Mouse (Mus musculus) kidney, embryonic 16.5 days (tissue): ENCODE results near the gene Mov10. TPM values are rescaled to one million over a fixed set of nuclear protein-coding genes. Genes with fewer than 3 reads are reported as not detected.
"Not testable (repeated sequence)": the region's sequence is repeated elsewhere in the genome, so short reads cannot be mapped to it uniquely, and the experiment has no call there.

Experiments used
- ATAC-seq: fragments of 200-750 bp; cut with Nextera tagmentation; 2 replicates; pipeline ENCODE4 v1.8.0; 2017; ENCODE audit warnings: moderate TSS enrichment; ENCODE audit not compliant: low FRiP score, low TSS enrichment
- H3K27ac ChIP-seq: fragments of 300-500 bp; sonication (generic); 2 replicates; pipeline ENCODE4 v1.5.1; 2014; ENCODE audit warnings: low read length
- H3K27me3 ChIP-seq: fragments of 300-500 bp; sonication (generic); 2 replicates; pipeline ENCODE4 v1.6.1; 2014; ENCODE audit warnings: low read length, control low read depth, mixed read lengths; ENCODE audit not compliant: insufficient read depth
- H3K36me3 ChIP-seq: fragments of 300-500 bp; sonication (generic); 2 replicates; pipeline ENCODE4 v1.6.1; 2014; ENCODE audit warnings: low read length, control low read depth, mixed read lengths; ENCODE audit not compliant: insufficient read depth
- H3K4me1 ChIP-seq: fragments of 300-500 bp; sonication (generic); 2 replicates; pipeline ENCODE4 v1.6.1; 2014; ENCODE audit warnings: low read length, control low read depth, mixed read lengths; ENCODE audit not compliant: insufficient read depth
- H3K4me2 ChIP-seq: fragments of 300-500 bp; sonication (generic); replicated peaks from 2 replicates; pipeline ENCODE4 v1.6.1; 2014; ENCODE audit warnings: low read depth, low read length
- H3K4me3 ChIP-seq: fragments of 300-500 bp; sonication (generic); 2 replicates; pipeline ENCODE4 v1.5.1; 2014; ENCODE audit warnings: mild to moderate bottlenecking, low read length
- H3K9ac ChIP-seq: fragments of 300-500 bp; sonication (generic); replicated peaks from 2 replicates; pipeline ENCODE4 v1.6.1; 2014; ENCODE audit warnings: low read length
- H3K9me3 ChIP-seq: fragments of 300-500 bp; sonication (generic); 2 replicates; pipeline ENCODE4 v1.6.1; 2016; ENCODE audit warnings: low read length, control low read depth
- WGBS: fragments of 180-500 bp; shearing (Covaris S2); extraction: QIAGEN DNeasy Blood & Tissue Kit; methylation state at CpG from one replicate; pipeline ENCODE4 v1.1.7; 2014; 5-methylcytosine and 5-hydroxymethylcytosine counted together
- polyA plus RNA-seq: library from polyadenylated mRNA; unstranded; fragments of >200 nt; fragmentation: Nextera tagmentation; extraction: Ambion mirVana; gene quantifications from 2 replicates; pipeline ENCODE4 v1.2.1, GENCODE M21; 2015

The Mov10 gene
- 60.4 and 61.5 TPM in 2 replicates for polyA plus RNA-seq

DNA sequence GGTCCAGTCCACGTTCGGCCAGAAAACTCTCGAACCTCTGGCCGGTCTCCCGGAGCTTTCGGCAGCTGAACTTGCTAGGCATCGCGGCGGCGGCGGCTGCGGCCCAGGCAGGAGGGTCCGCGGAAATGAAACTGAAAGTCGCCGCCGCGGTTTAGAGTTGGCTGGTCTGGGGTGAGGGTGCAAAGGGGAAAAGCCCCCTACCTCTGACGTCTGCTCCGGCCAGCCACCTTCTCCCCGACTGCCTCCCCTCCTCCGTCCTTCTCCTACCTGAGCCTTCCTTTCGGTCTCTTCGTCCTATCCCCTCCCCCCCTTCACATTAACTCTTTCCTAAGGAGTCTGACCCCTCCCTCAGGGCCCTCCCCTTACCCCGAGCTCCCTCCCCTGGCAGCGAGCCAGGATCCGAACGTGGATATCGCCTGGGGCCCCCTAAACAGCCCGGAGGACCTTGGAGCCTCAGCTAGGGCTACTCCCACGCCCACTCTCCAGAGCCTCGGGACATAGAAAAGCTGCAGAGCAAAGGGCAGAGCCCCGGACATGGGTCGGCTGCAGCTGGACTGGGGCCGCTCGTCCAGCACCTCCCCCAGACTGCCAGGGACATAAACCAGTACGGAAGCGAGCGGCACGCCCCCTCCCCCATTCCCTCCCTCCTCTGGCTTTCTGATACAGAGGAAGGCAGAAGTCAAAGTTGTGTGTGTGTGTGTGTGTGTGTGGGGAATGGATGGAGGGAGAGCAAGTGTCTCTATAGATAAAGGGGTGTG is at the start of gene Mov10:
Gene Mov10, minus strand, starts transcription at position 573 of the 758 bp plus-strand sequence.
- H3K27ac ChIP-seq: peak within 1 kb of the TSS; percentile 98
- peak within 1 kb of the TSS; percentile 87 for H3K4me3 ChIP-seq
- WGBS: under 1% methylated on average over 40 of the region's 40 CpGs
- ATAC-seq: peak; percentile 94
- H3K4me1 ChIP-seq: peaks cover 25% of the 10 kb centered on the region
- H3K27me3 ChIP-seq: no peaks in the 10 kb centered on the region
- 0 out of 2 replicates have a peak, but pooled peaks cover 11% of the 10 kb centered on the region for H3K36me3 ChIP-seq
- peak within 1 kb of the TSS; percentile 96 for H3K9ac ChIP-seq
- peak within 1 kb of the TSS; percentile 64 for H3K4me2 ChIP-seq
- H3K9me3 ChIP-seq: no peaks in the 10 kb centered on the region

DNA sequence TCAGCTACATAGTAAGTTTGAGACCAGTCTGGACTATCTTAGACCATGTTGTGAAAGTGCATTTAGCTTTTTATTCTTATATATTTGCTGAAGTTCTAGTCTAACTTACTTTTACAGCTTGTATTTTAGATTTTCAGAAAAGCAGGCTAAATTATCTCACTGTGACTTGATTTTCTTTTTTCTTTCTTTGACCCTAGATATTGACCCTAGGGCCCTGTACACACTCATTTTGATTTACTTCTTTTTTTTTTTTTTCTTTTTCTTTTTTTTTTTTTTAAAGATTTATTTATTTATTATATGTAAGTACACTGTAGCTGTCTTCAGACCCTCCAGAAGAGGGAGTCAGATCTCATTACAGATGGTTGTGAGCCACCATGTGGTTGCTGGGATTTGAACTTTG is 48.3 kb upstream of the Mov10 start:
- peak overlapping the region; percentile 60; the same call in 1 of the 2 replicates for H3K4me2 ChIP-seq
- not testable (repeated sequence) for ATAC-seq

GRCm38 (mm10) chr3:104865341-104865788 is 47.0 kb upstream of the Mov10 start:
- H3K4me1 ChIP-seq: peaks cover 30% of the 10 kb centered on the region
- peak overlapping the region; percentile 98 for H3K9ac ChIP-seq
- peak overlapping the region; percentile 99 for H3K27ac ChIP-seq
- peak overlapping the region; percentile 60 for H3K4me2 ChIP-seq
- peak; percentile 21; the same call in 1 of the 2 replicates for ATAC-seq
- H3K36me3 ChIP-seq: peaks cover 2% of the 10 kb centered on the region; the same call in 1 of the 2 replicates
- peak overlapping the region; percentile 99 for H3K4me3 ChIP-seq
- H3K27me3 ChIP-seq: no peaks in the 10 kb centered on the region
- under 1% methylated on average over 12 of the region's 12 CpGs for WGBS
- H3K9me3 ChIP-seq: no peaks in the 10 kb centered on the region

More for the DNA sequence above, 48.3 kb upstream of the Mov10 start:
- not testable (repeated sequence) for H3K27ac ChIP-seq, H3K27me3 ChIP-seq, H3K9ac ChIP-seq, H3K4me3 ChIP-seq, H3K9me3 ChIP-seq
- Histone ChIP-seq H3K36me3 (peaks cover 11% of the 10 kb centered on the region), H3K4me1 (peaks cover 25% of the 10 kb centered on the region)

DNA sequence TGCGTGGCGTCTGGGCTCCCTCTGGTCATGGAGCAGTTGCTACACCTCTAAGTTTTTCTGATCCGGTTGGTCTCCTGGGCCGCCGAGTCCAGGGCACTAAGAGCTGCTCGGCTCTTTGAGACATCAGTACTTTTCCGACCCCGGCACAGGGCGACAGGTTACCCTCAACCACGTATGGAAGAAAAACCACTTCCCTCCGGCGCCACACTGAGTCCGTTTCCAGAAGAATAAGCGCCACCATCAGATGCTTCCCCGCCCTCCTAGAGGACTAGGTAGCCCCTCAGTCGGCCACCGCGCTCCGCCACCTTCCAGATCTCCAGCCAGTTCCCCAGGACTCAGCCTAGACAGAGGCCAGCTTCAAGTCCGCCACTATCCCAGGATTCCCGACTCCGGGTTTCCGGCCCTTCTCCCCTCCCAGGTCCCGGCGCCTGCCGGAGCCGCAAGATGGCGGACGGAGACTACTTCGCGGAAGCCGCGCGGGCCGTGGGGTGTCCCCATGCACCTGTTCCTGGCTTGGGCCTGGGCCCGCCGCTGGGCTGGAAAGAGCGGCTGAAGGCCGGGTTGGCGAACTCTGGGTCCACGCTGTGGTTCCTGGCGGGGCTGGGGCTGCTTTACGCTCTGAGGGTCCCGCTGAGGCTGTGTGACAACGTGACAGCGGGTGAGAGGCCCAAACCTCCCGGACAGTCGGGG is 46.4 kb upstream of the Mov10 start:
- Histone ChIP-seq H3K4me2 (peak overlapping the region; percentile 60), H3K36me3 (no peaks in the 10 kb centered on the region), H3K4me3 (peak overlapping the region; percentile 99), H3K27me3 (no peaks in the 10 kb centered on the region), H3K9ac (peak overlapping the region; percentile 98), H3K27ac (peak overlapping the region; percentile 99), H3K9me3 (no peaks in the 10 kb centered on the region), H3K4me1 (peaks cover 30% of the 10 kb centered on the region)
- under 1% methylated on average over 48 of the region's 48 CpGs for WGBS
- peak; percentile 93 for ATAC-seq

DNA sequence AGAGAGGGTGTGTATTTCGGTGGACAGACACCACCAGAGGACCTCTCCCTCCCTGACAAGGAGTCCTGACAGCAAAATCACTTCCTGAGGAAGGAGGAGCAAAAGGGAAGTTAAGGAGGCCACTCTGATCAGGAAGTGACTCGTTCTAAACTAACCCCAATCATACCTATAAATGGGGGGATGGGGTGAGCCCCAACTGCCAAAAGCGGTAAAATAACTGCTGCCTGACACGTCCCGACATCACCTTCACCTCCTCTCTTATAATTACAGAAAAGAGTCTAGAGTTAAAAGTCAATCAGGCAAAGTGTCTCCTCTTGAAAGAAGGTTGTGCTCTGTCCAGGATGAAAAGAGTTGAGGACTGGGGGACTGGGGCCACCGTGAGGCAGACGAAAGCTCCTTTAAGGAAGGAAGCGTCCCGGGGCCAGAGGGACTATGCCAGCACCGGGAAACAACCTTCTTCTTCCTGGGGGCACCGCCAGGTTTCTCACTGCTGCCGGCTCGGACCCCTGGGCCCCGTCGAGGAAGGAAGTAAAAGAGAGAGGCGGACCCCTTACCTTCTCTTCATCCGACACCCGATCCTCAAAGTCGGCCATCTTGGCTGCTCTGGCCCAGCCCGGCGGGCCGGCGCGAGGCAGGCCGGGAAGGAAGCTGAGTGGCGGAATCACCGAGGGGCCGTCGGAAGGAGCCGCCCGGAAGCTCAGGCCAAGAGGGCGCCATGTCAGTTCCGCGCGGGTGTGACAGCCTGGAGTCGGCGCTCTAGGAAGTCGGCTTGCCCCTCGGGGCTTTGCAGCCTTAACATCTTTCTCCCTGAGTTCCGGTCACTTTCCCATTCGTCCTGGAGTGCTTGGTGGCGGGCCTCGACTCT is 45.7 kb upstream of the Mov10 start, which contains the start of the genes St7l and Capza1:
Gene St7l, plus strand, starts transcription at position 220 of the 865 bp plus-strand sequence.
Gene Capza1, minus strand, starts transcription at position 720 of the 865 bp plus-strand sequence.
- under 1% methylated on average over 42 of the region's 43 CpGs for WGBS
- Histone ChIP-seq H3K9ac (peak within 1 kb of the TSS; percentile 98), H3K9me3 (no peaks in the 10 kb centered on the region), H3K36me3 (no peaks in the 10 kb centered on the region), H3K4me2 (peak within 1 kb of the TSS; percentile 60), H3K27me3 (no peaks in the 10 kb centered on the region), H3K4me3 (peak within 1 kb of the TSS; percentile 99), H3K4me1 (peaks cover 30% of the 10 kb centered on the region), H3K27ac (peak within 1 kb of the TSS; percentile 99)
- peak; percentile 98 for ATAC-seq

DNA sequence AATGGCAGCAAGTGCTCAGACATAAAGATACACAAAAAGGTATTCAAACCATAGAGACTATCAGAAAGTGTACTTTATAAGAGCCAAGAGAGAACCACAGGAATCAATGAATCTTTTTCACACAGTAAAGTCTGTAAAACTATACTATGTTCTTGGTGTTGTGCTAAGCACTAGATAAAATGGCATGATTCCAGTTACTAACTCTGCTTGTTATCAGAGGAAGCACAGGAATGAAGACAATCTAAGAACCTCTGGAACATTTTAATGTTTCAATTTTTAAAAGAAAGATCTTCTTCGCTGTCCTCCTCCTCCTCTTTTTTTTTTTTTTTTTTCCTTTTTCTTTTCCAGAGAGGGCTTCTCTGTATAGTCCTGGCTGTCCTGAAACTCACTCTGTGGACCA is 40.2 kb upstream of the Mov10 start:
- H3K9ac ChIP-seq: no peak overlapping the region
- H3K27me3 ChIP-seq: no peaks in the 10 kb centered on the region
- no peak overlapping the region for H3K4me3 ChIP-seq
- no peak overlapping the region for H3K4me2 ChIP-seq
- no peaks in the 10 kb centered on the region for H3K9me3 ChIP-seq
- H3K36me3 ChIP-seq: peaks cover 7% of the 10 kb centered on the region; the same call in 1 of the 2 replicates
- no peak for ATAC-seq
- peaks cover 20% of the 10 kb centered on the region for H3K4me1 ChIP-seq
- no peak overlapping the region for H3K27ac ChIP-seq
- WGBS: 88% methylated on average over 1 of the region's 1 CpGs

- no peak for ATAC-seq
These were observed 37.7 kb upstream of the Mov10 start for GRCm38 (mm10) chr3:104856106-104856505.

GRCm38 (mm10) chr3:104854866-104855265 is 36.5 kb upstream of the Mov10 start:
- no peak overlapping the region for H3K27ac ChIP-seq
- H3K9me3 ChIP-seq: no peaks in the 10 kb centered on the region
- H3K4me2 ChIP-seq: no peak overlapping the region
- H3K9ac ChIP-seq: no peak overlapping the region
- peaks cover 7% of the 10 kb centered on the region; the same call in 1 of the 2 replicates for H3K36me3 ChIP-seq
- no peaks in the 10 kb centered on the region for H3K4me1 ChIP-seq
- H3K27me3 ChIP-seq: no peaks in the 10 kb centered on the region
- ATAC-seq: no peak
- H3K4me3 ChIP-seq: no peak overlapping the region

More at GRCm38 (mm10) chr3:104856106-104856505, 37.7 kb upstream of the Mov10 start:
- Histone ChIP-seq H3K4me3 (no peak overlapping the region), H3K4me2 (no peak overlapping the region), H3K9me3 (no peaks in the 10 kb centered on the region), H3K27ac (no peak overlapping the region), H3K9ac (no peak overlapping the region), H3K36me3 (peaks cover 7% of the 10 kb centered on the region; the same call in 1 of the 2 replicates), H3K27me3 (no peaks in the 10 kb centered on the region), H3K4me1 (peaks cover 2% of the 10 kb centered on the region)
- 67% methylated on average over 1 of the region's 1 CpGs for WGBS

DNA sequence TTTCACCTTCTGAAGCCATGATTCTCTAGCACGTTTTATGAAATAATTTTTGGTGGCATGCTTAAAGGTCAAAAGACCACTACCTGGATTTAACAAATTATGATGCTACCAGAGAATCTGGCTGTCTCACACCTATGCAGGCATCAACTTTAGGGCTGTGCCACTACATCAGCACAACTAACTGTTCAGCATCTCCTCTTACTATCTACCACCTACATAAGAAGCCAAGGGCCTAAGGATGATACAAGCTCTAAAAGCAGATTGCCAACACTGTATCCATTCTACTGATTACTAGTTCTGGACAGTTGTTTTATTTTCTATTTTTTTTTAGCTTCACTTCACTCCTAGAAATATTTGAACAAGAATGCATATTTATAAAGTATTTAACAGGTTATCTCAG is 36.1 kb upstream of the Mov10 start:
- Histone ChIP-seq H3K27me3 (no peaks in the 10 kb centered on the region), H3K9me3 (no peaks in the 10 kb centered on the region), H3K4me1 (no peaks in the 10 kb centered on the region), H3K27ac (no peak overlapping the region), H3K9ac (no peak overlapping the region), H3K4me3 (no peak overlapping the region), H3K4me2 (no peak overlapping the region), H3K36me3 (peaks cover 7% of the 10 kb centered on the region; the same call in 1 of the 2 replicates)
- 84% methylated on average over 1 of the region's 1 CpGs for WGBS
- no peak for ATAC-seq
